Mouse (Mus musculus): Measurements from ENCODE around the gene Riok2. TPM values are rescaled to one million over a fixed set of nuclear protein-coding genes. Genes with fewer than 3 reads are reported as not detected.

Riok2 gene
- polyA plus RNA-seq, 1 experiment from 2014 or later, result 26.2 TPM

GRCm38 (mm10) chr17:17403038-17403437 is 28.9 kb downstream of the Riok2 start:
- peak overlapping the region; percentile 46 for H3K9ac ChIP-seq (replicated peaks; ENCODE audit: low read length)
- H3K27me3 ChIP-seq (ENCODE audit: control insufficient read depth, insufficient read depth, low read length), result no peaks in the 10 kb centered on the region
- no peaks in the 10 kb centered on the region for H3K9me3 ChIP-seq (ENCODE audit: control insufficient read depth, low read length)
- ATAC-seq (ENCODE audit: low FRiP score, low TSS enrichment) (no peak), DNase-seq (no peak)
- H3K4me3 ChIP-seq (replicated peaks; ENCODE audit: low read depth, low read length), result peak overlapping the region; percentile 25
- H3K4me2 ChIP-seq (ENCODE audit: low read length), result peak overlapping the region; percentile 44
- no peaks in the 10 kb centered on the region for H3K36me3 ChIP-seq (ENCODE audit: control insufficient read depth, insufficient read depth, low read length)
- peaks cover 5% of the 10 kb centered on the region; the same call in 1 of the 2 replicates for H3K4me1 ChIP-seq (ENCODE audit: control insufficient read depth, insufficient read depth, low read length)
- peak overlapping the region; percentile 15; the same call in 1 of the 2 replicates for H3K27ac ChIP-seq (replicated peaks; ENCODE audit: low read depth, low read length)
- WGBS, result 4% methylated on average over 5 of the region's 5 CpGs

- Histone ChIP-seq H3K9me3 (ENCODE audit: control insufficient read depth, low read length) (no peaks in the 10 kb centered on the region), H3K27me3 (ENCODE audit: control insufficient read depth, insufficient read depth, low read length) (no peaks in the 10 kb centered on the region), H3K4me2 (ENCODE audit: low read length) (peak overlapping the region; percentile 44), H3K27ac (replicated peaks; ENCODE audit: low read depth, low read length) (no peak overlapping the region), H3K4me1 (ENCODE audit: control insufficient read depth, insufficient read depth, low read length) (peaks cover 5% of the 10 kb centered on the region; the same call in 1 of the 2 replicates), H3K9ac (replicated peaks; ENCODE audit: low read length) (no peak overlapping the region; the same call in 1 of the 2 replicates), H3K4me3 (replicated peaks; ENCODE audit: low read depth, low read length) (peak overlapping the region; percentile 17; the same call in 1 of the 2 replicates), H3K36me3 (ENCODE audit: control insufficient read depth, insufficient read depth, low read length) (no peaks in the 10 kb centered on the region)
- 9% methylated on average over 3 of the region's 3 CpGs for WGBS
- DNase-seq, result no peak
- no peak for ATAC-seq (ENCODE audit: low FRiP score, low TSS enrichment)
These were observed 29.5 kb downstream of the Riok2 start for GRCm38 (mm10) chr17:17403578-17404112.

DNA sequence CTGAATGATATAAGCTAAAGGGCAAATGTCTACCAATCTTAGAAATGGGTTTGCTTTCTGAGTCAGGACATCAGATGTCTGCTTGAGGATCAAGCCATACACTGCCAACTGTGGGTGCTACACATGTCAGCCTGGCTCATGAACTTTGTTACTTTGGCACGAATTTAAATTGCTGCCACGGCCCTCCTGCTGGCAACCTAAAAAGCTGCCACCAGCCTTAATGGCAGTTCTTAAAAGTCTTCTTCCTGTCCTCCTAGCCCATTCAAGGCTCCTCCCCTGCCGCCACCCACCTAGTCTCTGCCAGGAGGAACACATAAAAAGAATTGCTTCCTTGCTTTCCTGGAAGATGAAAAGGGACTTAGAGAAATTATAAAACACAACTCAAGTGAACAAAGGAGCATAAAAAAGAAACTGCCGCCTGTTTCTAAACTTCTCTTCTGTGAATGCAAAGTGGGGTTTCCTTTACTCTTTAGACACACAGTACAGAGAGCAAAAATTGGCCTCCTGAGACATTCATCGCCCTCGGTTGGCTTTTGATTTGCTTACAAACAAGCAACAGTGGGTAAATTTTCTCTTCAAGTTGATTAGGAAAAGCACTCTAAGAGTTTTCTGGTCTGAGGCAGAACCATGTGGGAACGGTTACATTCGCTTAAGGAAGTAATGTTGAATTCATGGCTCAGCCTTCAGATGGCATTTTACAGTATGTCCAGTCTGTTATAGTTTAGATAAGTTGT is 30.9 kb downstream of the Riok2 start:
- H3K9me3 ChIP-seq (ENCODE audit: control insufficient read depth, low read length), result no peaks in the 10 kb centered on the region
- no peaks in the 10 kb centered on the region for H3K36me3 ChIP-seq (ENCODE audit: control insufficient read depth, insufficient read depth, low read length)
- no peak for ATAC-seq (ENCODE audit: low FRiP score, low TSS enrichment)
- no peak overlapping the region for H3K27ac ChIP-seq (replicated peaks; ENCODE audit: low read depth, low read length)
- WGBS, result 22% methylated on average over 8 of the region's 8 CpGs
- H3K4me1 ChIP-seq (ENCODE audit: control insufficient read depth, insufficient read depth, low read length), result peaks cover 15% of the 10 kb centered on the region
- DNase-seq, result no peak
- no peak overlapping the region for H3K4me3 ChIP-seq (replicated peaks; ENCODE audit: low read depth, low read length)
- no peak overlapping the region for H3K9ac ChIP-seq (replicated peaks; ENCODE audit: low read length)
- H3K4me2 ChIP-seq (ENCODE audit: low read length), result peak overlapping the region; percentile 44
- no peaks in the 10 kb centered on the region for H3K27me3 ChIP-seq (ENCODE audit: control insufficient read depth, insufficient read depth, low read length)

DNA sequence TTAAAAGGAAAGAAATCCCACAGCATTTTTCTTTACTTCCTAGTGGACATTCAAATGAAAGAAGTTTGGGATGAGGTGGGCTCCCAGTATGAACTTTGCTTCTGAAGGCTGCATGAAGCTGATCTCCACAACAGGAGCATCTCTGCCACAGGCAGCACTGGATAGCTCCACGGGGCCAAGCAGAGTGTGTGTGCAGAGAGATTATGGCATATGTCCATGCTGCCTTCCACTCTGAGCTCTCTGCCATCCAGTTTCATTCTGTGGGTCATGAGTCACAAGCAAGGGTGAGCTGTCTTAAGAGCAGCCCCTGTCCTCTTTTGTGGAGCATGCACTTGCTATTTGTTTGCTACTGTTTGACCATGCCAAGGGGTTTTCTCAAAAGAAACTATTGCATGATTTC is 31.5 kb downstream of the Riok2 start:
- WGBS, result 15% methylated on average over 1 of the region's 1 CpGs
- no peak overlapping the region for H3K9ac ChIP-seq (replicated peaks; ENCODE audit: low read length)
- H3K9me3 ChIP-seq (ENCODE audit: control insufficient read depth, low read length), result no peaks in the 10 kb centered on the region
- DNase-seq (no peak), ATAC-seq (ENCODE audit: low FRiP score, low TSS enrichment) (no peak)
- H3K4me1 ChIP-seq (ENCODE audit: control insufficient read depth, insufficient read depth, low read length), result peaks cover 15% of the 10 kb centered on the region
- H3K27ac ChIP-seq (replicated peaks; ENCODE audit: low read depth, low read length), result no peak overlapping the region
- H3K4me3 ChIP-seq (replicated peaks; ENCODE audit: low read depth, low read length), result no peak overlapping the region
- H3K4me2 ChIP-seq (ENCODE audit: low read length), result no peak overlapping the region
- H3K36me3 ChIP-seq (ENCODE audit: control insufficient read depth, insufficient read depth, low read length), result no peaks in the 10 kb centered on the region
- H3K27me3 ChIP-seq (ENCODE audit: control insufficient read depth, insufficient read depth, low read length), result no peaks in the 10 kb centered on the region

GRCm38 (mm10) chr17:17408137-17408536 is 34.0 kb downstream of the Riok2 start:
- H3K36me3 ChIP-seq (ENCODE audit: control insufficient read depth, insufficient read depth, low read length), result no peaks in the 10 kb centered on the region
- H3K4me3 ChIP-seq (replicated peaks; ENCODE audit: low read depth, low read length), result no peak overlapping the region
- no peak for DNase-seq
- H3K4me2 ChIP-seq (ENCODE audit: low read length), result no peak overlapping the region
- H3K4me1 ChIP-seq (ENCODE audit: control insufficient read depth, insufficient read depth, low read length), result peaks cover 10% of the 10 kb centered on the region
- no peaks in the 10 kb centered on the region for H3K27me3 ChIP-seq (ENCODE audit: control insufficient read depth, insufficient read depth, low read length)
- WGBS, result 14% methylated on average over 6 of the region's 6 CpGs
- no peak for ATAC-seq (ENCODE audit: low FRiP score, low TSS enrichment)
- H3K9me3 ChIP-seq (ENCODE audit: control insufficient read depth, low read length), result no peaks in the 10 kb centered on the region
- no peak overlapping the region for H3K27ac ChIP-seq (replicated peaks; ENCODE audit: low read depth, low read length)
- no peak overlapping the region for H3K9ac ChIP-seq (replicated peaks; ENCODE audit: low read length)

- no peaks in the 10 kb centered on the region for H3K27me3 ChIP-seq (ENCODE audit: control insufficient read depth, insufficient read depth, low read length)
- H3K4me2 ChIP-seq (ENCODE audit: low read length), result no peak overlapping the region
- H3K4me3 ChIP-seq (replicated peaks; ENCODE audit: low read depth, low read length), result no peak overlapping the region
- 28% methylated on average over 6 of the region's 6 CpGs for WGBS
- no peaks in the 10 kb centered on the region for H3K9me3 ChIP-seq (ENCODE audit: control insufficient read depth, low read length)
- H3K4me1 ChIP-seq (ENCODE audit: control insufficient read depth, insufficient read depth, low read length), result peaks cover 10% of the 10 kb centered on the region
- no peak overlapping the region for H3K9ac ChIP-seq (replicated peaks; ENCODE audit: low read length)
- H3K36me3 ChIP-seq (ENCODE audit: control insufficient read depth, insufficient read depth, low read length), result no peaks in the 10 kb centered on the region
- DNase-seq (no peak), ATAC-seq (ENCODE audit: low FRiP score, low TSS enrichment) (0 out of 2 replicates have a peak, but pooled peaks have one; percentile 26)
- H3K27ac ChIP-seq (replicated peaks; ENCODE audit: low read depth, low read length), result no peak overlapping the region; the same call in 1 of the 2 replicates
These were observed 34.8 kb downstream of the Riok2 start for GRCm38 (mm10) chr17:17408720-17409478.

DNA sequence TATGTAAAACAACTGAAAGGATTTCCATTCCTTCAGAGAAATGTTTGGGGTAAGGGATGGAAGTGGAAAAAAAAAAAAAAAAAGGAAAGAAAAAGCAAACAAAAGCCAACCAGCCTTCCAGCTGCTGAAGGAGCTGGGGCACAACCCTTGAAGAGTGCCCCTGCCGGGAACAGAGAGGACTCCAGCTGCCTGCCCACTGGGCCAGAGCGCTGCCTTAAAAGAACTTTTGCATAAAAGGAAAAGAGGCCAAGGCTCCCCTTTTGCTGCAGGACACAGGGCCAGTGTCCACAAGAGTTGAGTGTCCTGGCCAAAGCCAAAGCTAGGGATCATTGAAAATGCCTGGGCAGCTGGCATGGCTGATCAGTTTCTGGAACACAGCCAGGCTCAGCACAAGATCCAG is 35.5 kb downstream of the Riok2 start:
- ATAC-seq (ENCODE audit: low FRiP score, low TSS enrichment) (0 out of 2 replicates have a peak, but pooled peaks have one; percentile 38), DNase-seq (peak; percentile 50)
- peaks cover 10% of the 10 kb centered on the region for H3K4me1 ChIP-seq (ENCODE audit: control insufficient read depth, insufficient read depth, low read length)
- WGBS, result 0% methylated on average over 2 of the region's 2 CpGs
- no peaks in the 10 kb centered on the region for H3K9me3 ChIP-seq (ENCODE audit: control insufficient read depth, low read length)
- no peaks in the 10 kb centered on the region for H3K36me3 ChIP-seq (ENCODE audit: control insufficient read depth, insufficient read depth, low read length)
- 0 out of 2 replicates have a peak overlapping the region, but pooled peaks have one; percentile 49 for H3K27ac ChIP-seq (replicated peaks; ENCODE audit: low read depth, low read length)
- no peak overlapping the region for H3K4me2 ChIP-seq (ENCODE audit: low read length)
- H3K9ac ChIP-seq (replicated peaks; ENCODE audit: low read length), result no peak overlapping the region
- H3K4me3 ChIP-seq (replicated peaks; ENCODE audit: low read depth, low read length), result no peak overlapping the region
- H3K27me3 ChIP-seq (ENCODE audit: control insufficient read depth, insufficient read depth, low read length), result no peaks in the 10 kb centered on the region

GRCm38 (mm10) chr17:17411443-17411842 is 37.3 kb downstream of the Riok2 start:
- DNase-seq (no peak), ATAC-seq (ENCODE audit: low FRiP score, low TSS enrichment) (no peak)
- H3K36me3 ChIP-seq (ENCODE audit: control insufficient read depth, insufficient read depth, low read length), result no peaks in the 10 kb centered on the region
- no peak overlapping the region for H3K4me3 ChIP-seq (replicated peaks; ENCODE audit: low read depth, low read length)
- peaks cover 10% of the 10 kb centered on the region for H3K4me1 ChIP-seq (ENCODE audit: control insufficient read depth, insufficient read depth, low read length)
- no peaks in the 10 kb centered on the region for H3K27me3 ChIP-seq (ENCODE audit: control insufficient read depth, insufficient read depth, low read length)
- no peaks in the 10 kb centered on the region for H3K9me3 ChIP-seq (ENCODE audit: control insufficient read depth, low read length)
- no peak overlapping the region for H3K4me2 ChIP-seq (ENCODE audit: low read length)
- no peak overlapping the region for H3K27ac ChIP-seq (replicated peaks; ENCODE audit: low read depth, low read length)
- no peak overlapping the region for H3K9ac ChIP-seq (replicated peaks; ENCODE audit: low read length)
- WGBS, result 49% methylated on average over 2 of the region's 2 CpGs
